Mouse (Mus musculus): ENCODE data around the gene Cep95.
"Not testable (repeated sequence)": the region's sequence is repeated elsewhere in the genome, so short reads cannot be mapped to it uniquely, and the experiment has no call there.

Cep95 gene

GRCm38 (mm10) chr11:106776960-106777359 is 12.1 kb upstream of the Cep95 start:
- DNase-seq (ENCODE audit: low spot score in 2 of 2): no peak

GRCm38 (mm10) chr11:106777395-106777794 is 11.7 kb upstream of the Cep95 start:
- no peak for DNase-seq (ENCODE audit: low spot score in 2 of 2)

- DNase-seq (ENCODE audit: low spot score in 2 of 2): no peak
These were observed 10.9 kb upstream of the Cep95 start for GRCm38 (mm10) chr11:106778132-106778531.

GRCm38 (mm10) chr11:106778589-106779387 is 10.3 kb upstream of the Cep95 start:
- no peak for DNase-seq (ENCODE audit: low spot score in 2 of 2)

- DNase-seq (ENCODE audit: low spot score in 2 of 2): peak; percentile 89 to 93
These were observed 9.5 kb upstream of the Cep95 start, which contains the start of gene Polg2 for GRCm38 (mm10) chr11:106779388-106780088. Gene Polg2 (minus strand): TSS chr11:106779537.

GRCm38 (mm10) chr11:106780089-106780425 is 9.0 kb upstream of the Cep95 start:
- DNase-seq (ENCODE audit: low spot score in 2 of 2): no peak

GRCm38 (mm10) chr11:106780590-106781220 is 8.3 kb upstream of the Cep95 start:
- no peak for DNase-seq (ENCODE audit: low spot score in 2 of 2)

- DNase-seq (ENCODE audit: low spot score in 2 of 2): not testable (repeated sequence)
These were observed 6.8 kb upstream of the Cep95 start for GRCm38 (mm10) chr11:106782271-106782670.

- DNase-seq (ENCODE audit: low spot score in 2 of 2): no peak
These were observed 5.9 kb upstream of the Cep95 start for GRCm38 (mm10) chr11:106782841-106783764.

- DNase-seq (ENCODE audit: low spot score in 2 of 2): no peak
These were observed 4.6 kb upstream of the Cep95 start for GRCm38 (mm10) chr11:106784476-106784875.

GRCm38 (mm10) chr11:106785043-106785442 is 4.0 kb upstream of the Cep95 start:
- no peak for DNase-seq (ENCODE audit: low spot score in 2 of 2)

- DNase-seq (ENCODE audit: low spot score in 2 of 2): peak; percentile 78 to 81
These were observed 1.7 kb upstream of the Cep95 start for GRCm38 (mm10) chr11:106787131-106788025.

- peak; percentile 94 to 95 for DNase-seq (ENCODE audit: low spot score in 2 of 2)
These were observed 852 bp upstream of the Cep95 start for GRCm38 (mm10) chr11:106788026-106788774.

GRCm38 (mm10) chr11:106789649-106790048 is 597 bp downstream of the Cep95 start:
- DNase-seq (ENCODE audit: low spot score in 2 of 2): no peak

- DNase-seq (ENCODE audit: low spot score in 2 of 2): no peak
These were observed 4.8 kb downstream of the Cep95 start for GRCm38 (mm10) chr11:106793846-106794245.

- no peak for DNase-seq (ENCODE audit: low spot score in 2 of 2)
These were observed 6.6 kb downstream of the Cep95 start for GRCm38 (mm10) chr11:106795679-106796078.

GRCm38 (mm10) chr11:106802069-106802627 is 13.1 kb downstream of the Cep95 start:
- DNase-seq (ENCODE audit: low spot score in 2 of 2): no peak

- DNase-seq (ENCODE audit: low spot score in 2 of 2): not testable (repeated sequence)
These were observed 18.4 kb downstream of the Cep95 start for GRCm38 (mm10) chr11:106807442-106807841.

- DNase-seq (ENCODE audit: low spot score in 2 of 2): no peak
These were observed 23.5 kb downstream of the Cep95 start for GRCm38 (mm10) chr11:106812410-106813136.

Data from right cerebral cortex, postnatal 36 days (tissue).